ENCODE assay signal across 8 mouse cellular contexts in the genomic region with DNA sequence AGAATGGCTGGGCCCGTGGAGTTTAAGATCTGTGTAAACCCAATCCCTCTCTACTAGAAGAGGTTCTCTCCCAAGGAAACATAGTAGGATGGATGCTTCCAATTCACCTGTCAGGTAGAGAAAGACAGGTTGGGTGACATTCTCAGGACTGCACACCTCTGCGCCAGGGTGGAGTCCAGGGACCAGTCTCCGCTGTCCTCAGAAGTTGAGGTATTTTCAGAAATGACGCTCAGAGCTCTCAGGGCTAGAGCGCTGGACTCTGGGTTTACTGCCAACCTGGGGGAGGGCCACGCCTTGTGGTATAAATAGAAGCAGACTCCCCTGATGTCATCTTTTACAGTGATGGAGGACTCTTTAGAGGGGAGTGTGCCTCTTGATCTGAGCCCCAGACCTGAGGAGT. TPM values are rescaled to one million over a fixed set of nuclear protein-coding genes. Genes with fewer than 3 reads are reported as not detected.
DNase-seq lines count a peak whose midpoint lies in the region; ATAC-seq and TF ChIP-seq lines count a peak whose summit lies in the region.

No protein-coding gene starts in this region.

- peaks cover 32% of the 10 kb centered on the region for H3K4me1 ChIP-seq in embryonic facial prominence, embryonic 15.5 days
- H3K4me1 ChIP-seq in heart, embryonic 16.5 days (ENCODE audit: control insufficient read depth, insufficient read depth, low read length): peaks cover 29% of the 10 kb centered on the region
- H3K4me1 ChIP-seq in liver, embryonic 14.5 days (replicated peaks; ENCODE audit: control insufficient read depth in 2 of 2, insufficient read depth in 2 of 2, low read length in 1 of 2): peaks cover 24 to 25% of the 10 kb centered on the region in 2 experiments

- H3K4me2 ChIP-seq in embryonic facial prominence, embryonic 15.5 days (replicated peaks): peak overlapping the region; percentile 68
- H3K4me2 ChIP-seq in heart, embryonic 16.5 days (ENCODE audit: low read depth, low read length): peak overlapping the region; percentile 89
- peak overlapping the region; percentile 79 for H3K4me2 ChIP-seq in liver, embryonic 14.5 days (ENCODE audit: low read depth)

- DNase-seq in MN1 (ENCODE audit: low spot score): peak; percentile 75
- no peak for DNase-seq in liver, embryonic 14.5 days (ENCODE audit: low read depth in 3 of 3, low spot score in 3 of 3)
- DNase-seq in skeletal muscle tissue, adult 2 months (ENCODE audit: low read depth, low spot score): peak; percentile 39
- no peak for DNase-seq in urinary bladder, postnatal 14 days (ENCODE audit: low spot score)
- DNase-seq in ovary, adult 18-20 months (ENCODE audit: low spot score): no peak
- DNase-seq in kidney, adult 11 months: no peak

- H3K27ac ChIP-seq in embryonic facial prominence, embryonic 15.5 days (replicated peaks): peak overlapping the region; percentile 89
- H3K27ac ChIP-seq in heart, embryonic 16.5 days (ENCODE audit: low read length): peak overlapping the region; percentile 95
- H3K27ac ChIP-seq in liver, embryonic 14.5 days: peak overlapping the region; percentile 13

- WGBS in embryonic facial prominence, embryonic 15.5 days: 67% methylated on average over 6 of the region's 6 CpGs
- WGBS in heart, embryonic 16.5 days: 26% methylated on average over 6 of the region's 6 CpGs
- 30% methylated on average over 6 of the region's 6 CpGs for WGBS in liver, embryonic 14.5 days (ENCODE audit: insufficient replicate concordance)

- no peak for TF ChIP-seq CTCF in liver, embryonic 14.5 days (IDR thresholded peaks at IDR 0.05; ENCODE audit: low read depth)

- H3K4me3 ChIP-seq in embryonic facial prominence, embryonic 15.5 days (replicated peaks): peak overlapping the region; percentile 56; the same call in 1 of the 2 replicates
- peak overlapping the region; percentile 75 for H3K4me3 ChIP-seq in heart, embryonic 16.5 days (ENCODE audit: low read length)
- H3K4me3 ChIP-seq in liver, embryonic 14.5 days (ENCODE audit: insufficient read depth in 1 of 2, low read depth in 2 of 2, low read length in 2 of 2): no peak overlapping the region

- H3K27me3 ChIP-seq in embryonic facial prominence, embryonic 15.5 days: no peaks in the 10 kb centered on the region
- H3K27me3 ChIP-seq in heart, embryonic 16.5 days (ENCODE audit: control insufficient read depth, insufficient read depth, low read length): no peaks in the 10 kb centered on the region
- no peaks in the 10 kb centered on the region for H3K27me3 ChIP-seq in liver, embryonic 14.5 days (ENCODE audit: control insufficient read depth, insufficient read depth, low read length)

- no peaks in the 10 kb centered on the region for H3K9me3 ChIP-seq in embryonic facial prominence, embryonic 15.5 days (replicated peaks)
- no peaks in the 10 kb centered on the region for H3K9me3 ChIP-seq in heart, embryonic 16.5 days (replicated peaks; ENCODE audit: control insufficient read depth, low read length)
- H3K9me3 ChIP-seq in liver, embryonic 14.5 days (ENCODE audit: control insufficient read depth, low read length): no peaks in the 10 kb centered on the region

- H3K36me3 ChIP-seq in embryonic facial prominence, embryonic 15.5 days: no peaks in the 10 kb centered on the region
- peaks cover 2% of the 10 kb centered on the region; the same call in 1 of the 2 replicates for H3K36me3 ChIP-seq in heart, embryonic 16.5 days (ENCODE audit: control insufficient read depth, insufficient read depth)
- H3K36me3 ChIP-seq in liver, embryonic 14.5 days (replicated peaks; ENCODE audit: control insufficient read depth, insufficient read depth, low read depth): no peaks in the 10 kb centered on the region

- no peak for TF ChIP-seq EP300 in liver, embryonic 14.5 days (IDR thresholded peaks at IDR 0.05; ENCODE audit: low read depth)

- no peak for ATAC-seq in embryonic facial prominence, embryonic 15.5 days (ENCODE audit: insufficient number of reproducible peaks, low FRiP score, low TSS enrichment, low read depth)
- peak; percentile 24 for ATAC-seq in heart, embryonic 16.5 days (replicated peaks; ENCODE audit: extremely low read depth, insufficient read depth, low FRiP score)
- no peak for ATAC-seq in liver, embryonic 14.5 days (ENCODE audit: insufficient read depth)

- H3K9ac ChIP-seq in embryonic facial prominence, embryonic 15.5 days: 0 out of 2 replicates have a peak overlapping the region, but pooled peaks have one; percentile 40
- peak overlapping the region; percentile 83 for H3K9ac ChIP-seq in heart, embryonic 16.5 days (ENCODE audit: low read length)
- no peak overlapping the region; the same call in 1 of the 2 replicates for H3K9ac ChIP-seq in liver, embryonic 14.5 days (replicated peaks)

RNA-seq across cellular contexts. Expression of a gene that starts 0.6 kb away (rescaled TPM):
- 51.3 and 53.6 TPM in 2 replicates for polyA plus RNA-seq in embryonic facial prominence, embryonic 15.5 days (2015; fragmentation: Nextera tagmentation; extraction: Ambion mirVana)
- polyA plus RNA-seq in heart, embryonic 16.5 days (2015; fragmentation: Nextera tagmentation; extraction: Ambion mirVana): 37.3 and 38.5 TPM in 2 replicates
- polyA plus RNA-seq in liver, embryonic 14.5 days (2012; rRNA removed): 5.8 and 6.4 TPM in 2 replicates
- 8.1 and 9.7 TPM in 2 replicates for polyA plus RNA-seq in liver, embryonic 14.5 days (2014; fragmentation: Nextera tagmentation; extraction: Ambion mirVana)

RNA-seq across cellular contexts. Expression of a gene that starts 41.6 kb away (rescaled TPM):
- 10.4 and 14.1 TPM in 2 replicates for polyA plus RNA-seq in embryonic facial prominence, embryonic 15.5 days (2015; fragmentation: Nextera tagmentation; extraction: Ambion mirVana)
- polyA plus RNA-seq in heart, embryonic 16.5 days (2015; fragmentation: Nextera tagmentation; extraction: Ambion mirVana): 12.5 and 13.0 TPM in 2 replicates
- 9.4 and 16.5 TPM in 2 replicates for polyA plus RNA-seq in liver, embryonic 14.5 days (2012; rRNA removed)
- 8.6 and 9.6 TPM in 2 replicates for polyA plus RNA-seq in liver, embryonic 14.5 days (2014; fragmentation: Nextera tagmentation; extraction: Ambion mirVana)

Comparison
In these comparisons a context has a peak if more than half of its experiments do, and no peak if none do; other contexts are left out.
1. DNase-seq: peak in MN1 (single experiment) and skeletal muscle tissue, adult 2 months (single experiment); none in liver, embryonic 14.5 days (0 of 3), urinary bladder, postnatal 14 days (single experiment), ovary, adult 18-20 months (single experiment) and kidney, adult 11 months (single experiment).
2. H3K27ac ChIP-seq: peak in every context shown above with its lines; median percentile 95 in heart, embryonic 16.5 days; 89 in embryonic facial prominence, embryonic 15.5 days; 13 in liver, embryonic 14.5 days.
3. H3K4me3 ChIP-seq: peak in embryonic facial prominence, embryonic 15.5 days (single experiment) and heart, embryonic 16.5 days (single experiment); none in liver, embryonic 14.5 days (0 of 2).
4. Peak in every context shown above with its lines, with median percentiles within 50 percentile points of each other: H3K4me2 ChIP-seq.